Mouse (Mus musculus): ENCODE data around the gene Tmem179.

The Tmem179 gene

DNA sequence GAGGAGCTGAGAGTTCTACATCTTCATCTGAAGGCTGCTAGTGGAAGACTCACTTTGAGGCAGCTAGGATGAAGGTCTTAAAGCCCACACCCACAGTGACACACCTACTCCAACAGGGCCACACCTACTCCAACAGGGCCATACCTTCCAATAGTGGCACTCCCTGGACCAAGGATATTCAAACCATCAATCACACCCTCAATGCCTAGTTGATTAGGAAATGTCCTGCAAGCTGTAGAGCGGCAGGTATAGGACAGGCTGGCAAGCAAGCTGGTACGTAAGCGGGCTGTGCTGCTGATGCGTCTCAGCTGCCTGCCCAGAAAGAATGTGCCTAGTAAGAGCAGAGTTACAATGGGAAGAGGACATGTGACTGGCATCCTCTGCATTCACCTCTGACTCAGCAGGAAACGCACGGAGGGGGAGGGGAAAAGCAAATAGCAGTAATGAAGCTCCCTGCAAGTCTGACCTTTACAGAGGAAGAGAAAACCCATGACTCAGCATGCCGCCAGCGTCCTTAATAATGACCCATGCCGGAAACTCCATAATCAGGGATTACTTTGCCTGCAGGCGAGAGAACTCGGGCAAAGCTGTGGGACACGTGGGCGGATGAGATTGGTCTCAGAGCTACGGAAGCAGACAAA, at the start of gene Tmem179:
TSS of gene Tmem179 (minus strand) at position 51 of the 641 bp plus-strand sequence.
- DNase-seq (ENCODE audit: low read depth), result no peak

DNA sequence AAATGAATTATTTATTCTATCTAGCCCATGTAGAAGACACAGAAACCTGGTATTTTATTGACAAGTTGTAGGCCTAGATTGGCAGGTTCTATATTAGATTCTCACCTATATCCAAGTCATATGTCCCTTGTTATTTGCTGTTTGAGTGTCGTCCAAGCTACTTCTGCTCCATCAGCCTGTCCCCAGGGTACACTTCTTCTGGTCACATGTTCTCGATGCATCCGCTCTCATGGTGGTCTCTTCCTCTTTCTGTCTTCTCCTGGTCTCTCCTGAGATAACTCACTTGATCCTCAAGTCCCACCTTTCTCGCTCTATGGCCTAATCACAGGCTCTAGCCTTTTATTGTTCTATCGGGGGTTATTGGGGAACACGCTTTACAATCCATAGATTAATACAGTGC, 46.5 kb upstream of the Tmem179 start:
- no peak for DNase-seq (ENCODE audit: low read depth)

DNA sequence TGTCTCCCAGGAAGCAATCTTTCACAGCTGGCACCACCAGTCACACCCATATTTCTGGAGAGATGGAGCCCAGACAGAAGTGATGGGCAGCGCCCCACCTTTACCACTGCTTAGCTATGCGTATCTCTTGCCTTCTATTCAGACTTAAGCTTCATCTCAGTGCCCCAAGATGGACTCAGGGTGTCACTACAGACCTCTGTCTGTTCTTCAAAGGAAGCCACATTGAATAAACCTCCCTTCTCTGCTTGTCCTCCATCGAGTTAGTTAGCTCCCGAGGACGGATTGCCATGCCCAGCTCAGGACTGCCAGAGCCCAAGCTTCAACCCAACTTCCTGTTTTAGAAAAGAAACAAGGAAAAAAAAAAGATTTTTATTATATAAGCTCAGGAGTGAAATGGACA, 45.9 kb upstream of the Tmem179 start:
- no peak for DNase-seq (ENCODE audit: low read depth)

DNA sequence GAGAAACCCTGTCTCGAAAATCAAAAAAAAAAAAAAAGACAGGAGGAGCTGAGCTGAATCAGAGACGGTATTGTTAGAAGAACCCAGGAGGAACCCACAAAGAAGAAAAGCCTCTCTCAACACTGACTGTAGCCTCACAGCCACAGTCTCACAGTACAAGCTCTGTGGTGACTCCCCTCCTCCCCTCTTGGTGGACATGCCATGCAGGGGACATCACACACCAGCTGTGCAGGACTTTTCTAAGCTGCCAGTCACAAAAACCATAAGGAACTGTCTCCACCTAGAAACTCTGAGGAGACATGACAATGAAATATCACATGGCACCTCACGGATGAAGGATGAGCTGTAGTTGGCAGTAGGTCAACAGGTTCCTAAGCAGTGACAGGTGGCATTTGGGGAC, 44.6 kb upstream of the Tmem179 start:
- no peak for DNase-seq (ENCODE audit: low read depth)

DNA sequence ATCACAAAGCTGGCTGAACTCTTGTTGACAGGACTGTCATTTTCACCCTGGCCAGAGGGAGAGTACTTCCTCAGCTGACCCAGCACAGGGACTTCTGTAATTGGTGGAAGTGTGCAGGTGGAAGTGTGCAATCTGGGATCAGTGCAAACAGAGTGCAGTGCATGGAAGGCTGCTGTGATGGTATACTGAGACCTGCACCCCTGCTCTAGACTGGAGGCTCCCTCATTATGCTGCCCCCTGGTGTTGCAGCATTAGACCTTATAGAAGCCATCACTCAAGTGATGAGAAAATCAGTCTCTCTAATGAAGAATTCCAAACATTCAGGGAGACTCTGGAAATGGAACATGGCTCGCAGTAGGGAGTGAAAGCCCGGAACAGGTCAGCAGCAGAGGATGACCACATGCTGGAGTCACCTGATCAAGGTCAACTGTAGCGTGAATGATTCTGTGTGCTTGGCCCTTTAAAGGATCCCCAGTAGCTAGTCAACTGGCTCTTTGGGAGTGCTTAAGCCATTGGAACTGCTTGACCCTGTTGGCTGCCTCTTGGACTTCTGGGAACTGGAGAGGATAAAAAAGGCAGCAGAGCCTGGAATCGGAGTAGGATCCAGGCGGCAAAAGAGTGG, 43.7 kb upstream of the Tmem179 start:
- DNase-seq (ENCODE audit: low read depth), result peak; percentile 12

DNA sequence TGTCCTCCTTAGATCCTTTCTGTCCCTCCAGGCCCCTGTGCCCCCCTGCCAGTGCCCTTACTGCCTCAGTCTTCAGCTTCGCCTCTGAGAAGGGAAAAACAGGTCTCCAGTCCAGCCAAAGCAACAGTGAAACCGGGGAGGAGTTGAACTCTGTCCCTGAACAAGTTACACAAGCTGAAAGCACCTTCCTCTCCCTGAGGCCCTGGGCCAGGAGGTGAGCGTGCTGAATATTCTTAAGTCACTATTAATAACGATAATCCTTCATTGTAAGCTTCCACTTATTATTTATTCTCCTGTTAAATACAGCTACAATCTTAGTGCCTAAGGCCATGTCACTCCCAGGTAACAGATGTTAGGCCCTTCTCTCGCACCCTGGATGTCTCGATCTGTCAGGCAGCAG, 43.1 kb upstream of the Tmem179 start:
- no peak for DNase-seq (ENCODE audit: low read depth)

DNA sequence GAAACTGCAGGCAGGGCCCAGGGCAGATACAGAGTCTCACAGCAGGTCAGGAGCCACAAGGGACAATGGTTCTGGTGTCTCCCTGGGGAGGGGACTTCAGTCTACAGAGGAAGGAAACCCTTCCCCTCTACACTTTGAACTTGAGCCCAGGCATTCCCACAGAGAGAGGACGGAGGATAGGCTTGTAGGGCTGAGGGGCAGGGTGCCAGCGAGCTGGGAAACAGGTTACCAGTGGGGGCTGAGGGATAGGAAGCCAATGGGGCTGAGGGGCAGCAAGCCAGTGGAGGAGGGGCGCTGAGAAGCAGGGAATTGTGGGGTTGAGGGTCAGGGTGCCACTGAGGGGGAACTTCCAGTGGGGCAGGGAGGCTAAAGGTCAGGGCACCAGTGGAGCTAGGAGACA, 42.7 kb upstream of the Tmem179 start:
- no peak for DNase-seq (ENCODE audit: low read depth)

DNA sequence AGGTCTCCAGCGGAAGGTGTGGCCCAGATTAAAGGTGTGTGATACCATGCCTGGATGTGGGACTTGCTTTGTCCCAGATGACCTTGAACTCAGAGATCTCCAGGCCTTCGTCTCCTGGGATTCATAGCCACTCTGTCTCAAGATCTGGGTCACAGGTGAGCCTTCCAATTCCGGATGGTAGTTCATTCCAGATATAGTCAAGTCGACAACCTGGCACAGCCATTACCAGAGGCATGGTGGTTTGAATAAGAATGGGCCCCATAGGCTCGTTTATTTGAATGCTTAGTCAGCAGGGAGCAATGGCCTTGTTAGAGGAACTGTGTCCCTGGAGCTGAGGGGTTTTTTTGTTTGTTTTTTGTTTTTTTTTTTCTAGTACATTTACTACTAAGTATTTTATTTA, 40.7 kb upstream of the Tmem179 start:
- DNase-seq (ENCODE audit: low read depth), result no peak

DNA sequence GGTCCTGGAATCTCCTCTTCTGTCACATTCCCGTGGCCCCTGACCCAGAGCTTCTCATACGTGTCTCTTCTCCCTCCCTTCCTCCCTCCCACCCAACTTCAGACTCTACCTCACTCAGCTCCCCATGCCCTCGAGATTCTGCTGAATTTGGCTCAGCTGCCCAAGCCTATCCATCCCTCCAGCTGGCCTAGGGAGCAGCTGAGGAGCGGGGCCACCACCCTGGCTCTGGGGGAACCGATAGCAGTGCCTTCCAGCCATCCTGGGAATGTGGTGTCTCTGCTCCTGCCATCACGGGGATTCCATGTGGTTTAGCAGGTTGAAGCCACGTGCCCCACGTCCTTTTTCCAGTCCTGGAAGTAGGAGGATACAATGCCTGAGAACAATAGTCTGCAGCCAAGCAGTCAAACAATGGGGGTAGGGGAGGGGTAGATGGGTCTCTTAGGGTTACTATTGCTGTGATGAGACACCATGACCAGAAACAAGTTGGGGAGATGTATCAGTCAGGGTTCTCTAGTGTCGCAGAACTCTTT, 40.0 kb upstream of the Tmem179 start:
- no peak for DNase-seq (ENCODE audit: low read depth)

DNA sequence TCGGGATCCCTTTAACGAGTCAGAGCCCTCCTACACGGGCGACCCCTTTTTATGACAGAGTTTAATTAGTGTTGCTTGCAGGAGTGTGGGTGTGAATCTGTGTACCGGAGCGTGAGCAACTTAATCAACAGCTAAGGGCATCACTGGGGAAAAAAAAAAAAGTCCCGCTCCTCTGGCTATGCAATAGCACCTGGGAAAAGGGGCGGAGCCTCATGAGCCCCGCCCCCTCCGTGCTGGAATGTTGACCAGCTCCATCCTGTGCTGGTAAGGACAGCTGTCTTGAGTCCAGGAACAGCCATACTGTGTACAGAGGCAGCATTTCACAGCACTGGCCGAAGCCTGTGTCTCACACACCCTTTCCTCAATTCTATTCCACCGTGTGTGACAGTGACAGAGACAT, 38.4 kb upstream of the Tmem179 start:
- DNase-seq (ENCODE audit: low read depth), result no peak

DNA sequence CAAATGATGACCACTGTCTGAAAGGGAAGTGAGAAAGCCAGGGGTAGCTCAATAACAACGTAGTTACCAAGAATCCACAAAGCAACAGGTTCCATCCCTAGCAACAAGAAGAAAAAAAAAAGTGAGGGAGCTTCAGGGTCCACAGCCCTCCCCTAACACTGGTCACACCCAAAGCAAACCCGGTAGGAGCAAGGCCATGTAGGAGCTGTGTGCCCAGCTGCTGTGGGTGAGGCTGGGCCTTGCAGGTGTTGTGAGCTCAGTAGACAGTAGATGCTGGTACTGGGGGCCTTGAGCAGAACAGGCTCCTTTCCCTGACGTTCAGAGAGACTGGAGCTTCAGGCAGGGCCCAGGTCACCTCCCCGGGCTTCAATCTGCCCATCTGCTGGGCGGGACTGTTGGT, 36.0 kb upstream of the Tmem179 start:
- no peak for DNase-seq (ENCODE audit: low read depth)

DNA sequence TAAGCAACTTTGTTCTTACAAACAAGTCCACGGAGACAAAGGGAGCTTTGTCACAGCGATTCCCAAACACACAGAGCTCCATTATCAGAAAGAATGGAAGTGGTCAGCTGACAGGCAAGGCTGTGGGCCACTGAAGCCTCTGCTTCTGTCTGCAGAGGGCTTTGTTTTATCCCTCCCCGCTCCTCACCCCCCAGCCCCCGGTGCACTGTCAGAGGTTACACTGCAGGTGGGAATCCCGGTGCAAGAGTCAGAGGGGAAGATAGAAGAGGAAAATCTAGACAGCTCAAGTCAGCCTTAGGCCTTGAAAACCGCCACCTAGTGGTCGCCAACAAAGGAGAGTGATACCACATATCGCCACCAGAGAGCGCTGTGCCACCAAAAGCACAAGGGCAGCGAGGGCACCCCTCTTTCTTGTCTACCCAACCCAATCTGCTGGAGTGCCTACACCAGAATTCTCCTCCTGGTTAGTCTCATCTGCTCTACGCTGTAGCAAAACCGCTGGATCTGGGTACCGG, 35.4 kb upstream of the Tmem179 start:
- peak; percentile 94 for DNase-seq (ENCODE audit: low read depth)

DNA sequence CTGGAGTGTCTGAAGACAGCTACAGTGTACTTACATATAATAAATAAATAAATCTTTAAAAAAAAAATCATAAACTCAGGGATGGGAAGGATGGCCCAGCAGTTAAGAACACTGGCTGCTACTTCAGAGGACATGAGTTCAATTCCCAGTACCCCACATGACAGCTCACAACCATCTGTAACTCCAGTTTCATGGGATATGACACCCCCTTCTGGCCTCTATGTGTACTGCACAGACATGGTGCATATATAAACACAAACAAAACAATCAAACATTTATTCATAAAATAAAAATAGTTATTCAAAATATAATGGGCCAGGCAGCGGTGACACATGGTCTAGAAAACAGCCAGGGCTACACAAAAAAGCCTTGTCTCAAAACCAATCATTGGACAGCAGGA, 32.7 kb upstream of the Tmem179 start:
- DNase-seq (ENCODE audit: low read depth), result no peak

DNA sequence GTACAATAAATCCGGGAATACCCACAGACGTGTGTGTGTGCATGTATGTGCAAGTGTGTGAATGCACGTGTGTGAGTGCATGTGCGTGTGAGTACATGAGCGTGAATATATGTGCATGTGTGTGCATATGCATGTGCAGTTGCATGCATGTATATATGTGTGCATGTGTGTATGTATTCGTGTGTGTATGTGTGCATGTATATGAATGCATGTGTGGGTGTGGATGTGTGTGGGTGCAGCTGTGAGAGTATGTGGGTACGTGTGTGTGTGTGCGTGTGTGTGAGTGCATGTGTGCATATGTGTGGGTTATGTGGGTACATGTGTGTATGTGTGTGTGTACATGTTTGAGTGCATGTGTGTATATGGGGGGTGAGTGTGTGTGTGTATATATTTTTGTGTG, 29.6 kb upstream of the Tmem179 start:
- DNase-seq (ENCODE audit: low read depth), result no peak

DNA sequence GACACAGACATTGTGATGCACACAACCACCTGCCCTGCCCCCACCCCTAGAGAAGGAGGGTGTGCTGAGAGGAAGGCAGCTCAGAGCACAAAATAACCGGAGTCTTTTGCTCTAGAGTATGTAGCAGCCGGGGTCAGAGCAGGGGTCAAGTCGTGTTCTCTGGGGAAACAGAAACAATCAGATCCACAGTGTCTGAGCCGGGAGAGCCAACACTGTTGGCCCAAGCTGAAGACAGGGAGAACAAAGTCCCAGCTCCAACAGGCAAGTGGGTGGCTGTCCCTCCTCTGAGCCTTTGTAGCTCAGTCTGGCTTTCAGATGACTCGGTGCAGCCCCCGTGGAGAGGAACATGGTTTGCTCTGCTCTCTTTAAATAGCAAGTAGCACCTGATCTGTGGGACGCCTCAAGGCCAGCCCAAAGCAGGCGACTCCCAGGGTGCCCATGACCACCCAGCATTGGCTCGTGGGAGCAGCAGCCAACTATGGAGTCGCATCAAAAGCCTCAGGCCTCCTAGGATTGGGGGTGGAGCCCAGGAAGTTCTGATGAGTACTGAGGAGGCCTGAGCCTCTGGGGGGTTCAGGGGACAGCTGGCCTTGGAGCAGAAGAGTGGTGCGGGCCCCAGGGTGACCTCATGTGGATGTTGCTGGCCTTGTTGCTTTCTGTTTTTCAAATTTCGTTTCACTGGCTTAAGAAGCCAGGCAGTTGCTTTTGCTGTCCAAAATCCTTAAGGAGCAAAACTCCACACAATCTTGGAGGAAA, 28.6 kb upstream of the Tmem179 start:
- no peak for DNase-seq (ENCODE audit: low read depth)

DNA sequence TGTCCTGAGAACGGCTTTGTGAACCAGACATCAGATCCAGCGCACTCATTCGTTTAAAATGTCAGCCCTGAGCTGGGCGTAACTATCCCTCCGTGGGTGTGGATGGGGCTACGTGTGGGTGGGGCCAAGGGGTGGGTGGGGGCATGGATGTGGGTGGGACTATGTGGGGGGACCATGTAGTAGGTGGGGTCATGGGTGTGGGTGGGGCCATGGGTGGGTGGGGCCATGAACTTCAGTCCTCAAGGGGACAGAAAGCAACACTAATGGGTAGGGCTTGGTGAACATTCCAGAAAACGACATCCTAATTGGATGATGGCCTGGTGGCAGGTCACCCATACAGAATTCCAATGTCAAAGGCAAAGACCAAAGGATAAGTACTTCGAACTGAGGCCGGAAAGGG, 27.4 kb upstream of the Tmem179 start:
- DNase-seq (ENCODE audit: low read depth), result no peak

DNA sequence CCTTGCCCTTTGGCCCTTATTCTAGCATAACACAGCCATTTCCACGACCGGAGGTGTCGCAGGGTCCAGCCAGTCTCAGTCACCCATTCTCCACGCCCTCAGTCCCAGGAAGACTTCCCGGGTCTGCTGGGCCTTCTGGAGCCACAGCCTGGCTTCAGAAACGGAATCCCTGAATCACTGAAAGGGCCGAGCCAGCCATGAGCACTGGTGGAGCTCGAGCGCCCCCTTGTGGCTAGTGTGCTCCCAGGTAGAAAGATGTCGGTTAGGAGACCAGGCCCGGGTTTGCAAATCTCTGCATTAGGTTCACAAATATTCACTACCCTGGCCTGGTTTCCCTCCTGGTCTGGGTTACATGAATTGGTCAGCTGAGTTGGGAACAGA, 26.4 kb upstream of the Tmem179 start:
- peak; percentile 81 for DNase-seq (ENCODE audit: low read depth)

DNA sequence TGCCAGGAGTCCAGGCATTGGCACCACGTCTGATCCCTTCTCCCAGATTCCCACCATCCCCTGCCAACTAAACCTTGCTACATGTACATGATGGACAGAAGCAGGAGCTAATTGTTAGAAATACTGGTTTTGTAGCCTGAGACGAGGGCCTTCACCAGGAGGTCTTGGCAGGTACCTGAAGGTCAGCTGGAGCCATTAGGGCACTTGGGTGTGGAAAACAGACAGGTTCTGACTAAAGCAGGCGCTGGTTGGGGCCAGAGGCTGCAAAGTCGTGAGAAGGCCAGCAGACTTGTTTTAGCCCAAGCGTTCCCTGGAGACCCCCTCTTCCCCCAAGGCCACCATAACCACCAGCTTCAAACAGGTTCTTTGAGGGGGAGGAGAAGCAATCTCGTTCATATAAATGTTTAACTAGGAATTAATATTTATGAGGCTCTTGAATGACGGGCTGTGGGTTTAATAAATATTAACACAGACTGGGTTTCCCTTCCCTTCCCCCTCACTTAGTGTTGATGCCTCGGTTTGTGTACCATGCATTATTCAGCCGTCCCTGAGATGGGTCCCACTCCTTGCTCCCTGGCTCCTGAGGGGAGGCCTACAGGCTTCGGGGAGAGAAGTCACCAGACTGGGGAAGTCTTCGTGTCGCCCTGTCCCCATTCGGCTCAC, 25.8 kb upstream of the Tmem179 start:
- no peak for DNase-seq (ENCODE audit: low read depth)

DNA sequence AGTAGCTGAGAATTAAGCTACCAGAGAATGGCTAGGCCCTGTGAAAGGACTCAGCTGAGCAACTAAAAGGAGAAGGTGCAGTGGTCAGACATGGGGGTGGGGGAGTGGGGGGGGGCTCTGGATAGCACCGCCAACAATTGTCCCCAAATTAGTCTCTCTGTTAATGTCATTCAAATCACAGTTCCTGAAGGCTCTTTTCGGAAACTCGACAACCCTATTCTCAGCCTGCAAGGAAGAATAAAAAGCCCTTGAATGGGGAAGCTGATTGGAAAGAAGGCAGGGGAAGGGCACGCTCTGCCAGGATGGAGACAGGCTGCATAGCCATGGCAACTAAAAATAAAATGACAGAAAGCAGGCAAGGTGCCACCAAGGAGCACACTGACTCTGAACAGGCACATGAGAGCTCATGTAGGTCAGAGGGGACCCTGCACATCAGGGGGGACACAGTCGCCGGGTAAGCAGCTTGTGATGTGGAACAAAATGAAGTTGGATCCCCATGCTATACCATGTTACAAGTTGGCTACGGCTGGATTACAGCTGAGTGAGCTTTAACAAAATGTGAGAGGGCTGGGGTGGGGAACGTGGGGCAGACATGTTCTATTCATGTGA, 25.0 kb upstream of the Tmem179 start:
- no peak for DNase-seq (ENCODE audit: low read depth)

DNA sequence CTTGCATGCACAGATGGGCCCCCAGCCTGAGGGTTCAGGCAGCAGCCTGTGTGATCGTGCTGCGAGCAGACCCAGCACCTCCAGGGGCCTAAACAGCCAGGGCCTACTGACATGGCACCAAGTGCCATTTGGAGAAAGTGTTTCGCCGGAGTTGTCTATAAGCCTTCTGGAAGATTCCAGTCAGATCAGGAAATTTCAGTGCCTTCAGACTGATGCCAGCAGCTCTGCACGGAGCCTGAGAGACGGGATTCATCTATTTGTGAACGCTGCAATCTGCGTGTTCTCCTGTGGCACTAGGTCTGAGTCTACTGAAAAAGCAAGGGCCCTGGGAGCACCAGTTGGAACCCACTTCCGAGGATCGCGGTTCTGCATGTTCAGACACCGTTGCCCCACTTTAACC, 23.8 kb upstream of the Tmem179 start:
- no peak for DNase-seq (ENCODE audit: low read depth)

DNA sequence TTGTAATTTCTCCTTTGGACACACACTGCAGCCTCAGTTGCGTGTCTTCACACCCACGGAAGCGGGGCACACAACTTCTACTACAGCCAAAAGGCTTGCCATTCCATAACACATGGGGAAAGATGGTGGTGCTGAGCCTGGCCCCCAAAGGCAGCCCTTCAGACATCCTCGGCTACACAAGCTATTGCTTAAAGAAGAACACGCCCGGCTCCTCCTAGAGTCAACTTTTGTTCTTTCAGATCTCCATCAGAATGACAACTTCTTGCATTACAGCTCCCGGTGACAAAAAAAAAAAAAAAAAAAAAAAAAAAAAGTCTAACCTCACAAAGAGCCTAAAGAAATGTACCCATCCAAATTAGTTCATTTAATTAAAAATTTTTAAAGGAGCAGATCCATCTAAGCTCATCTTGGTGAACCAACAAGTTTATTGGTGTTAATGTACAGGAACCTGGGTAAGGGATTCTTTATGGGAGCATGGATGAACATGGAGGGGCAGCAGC, 23.0 kb upstream of the Tmem179 start:
- DNase-seq (ENCODE audit: low read depth), result no peak

DNA sequence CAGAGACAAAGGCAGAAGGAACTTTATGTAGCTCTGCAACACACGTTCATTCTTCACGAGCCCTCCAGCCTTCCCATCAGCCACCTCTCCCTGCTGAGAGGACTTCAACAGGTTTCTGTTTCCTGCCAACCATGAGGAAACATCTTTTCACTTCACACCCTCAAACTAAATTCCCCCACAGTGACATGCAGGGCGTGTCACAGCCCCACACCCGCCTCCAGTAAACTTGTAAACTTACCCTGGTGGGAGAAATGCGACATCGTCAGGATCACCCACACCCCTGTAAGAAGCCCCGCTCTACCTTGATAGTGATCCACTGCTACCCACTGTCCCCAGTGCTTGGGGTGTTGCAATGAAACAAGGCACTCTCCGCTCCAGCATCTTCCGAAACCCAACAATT, 21.8 kb upstream of the Tmem179 start:
- DNase-seq (ENCODE audit: low read depth), result no peak
